In the genomic region with DNA sequence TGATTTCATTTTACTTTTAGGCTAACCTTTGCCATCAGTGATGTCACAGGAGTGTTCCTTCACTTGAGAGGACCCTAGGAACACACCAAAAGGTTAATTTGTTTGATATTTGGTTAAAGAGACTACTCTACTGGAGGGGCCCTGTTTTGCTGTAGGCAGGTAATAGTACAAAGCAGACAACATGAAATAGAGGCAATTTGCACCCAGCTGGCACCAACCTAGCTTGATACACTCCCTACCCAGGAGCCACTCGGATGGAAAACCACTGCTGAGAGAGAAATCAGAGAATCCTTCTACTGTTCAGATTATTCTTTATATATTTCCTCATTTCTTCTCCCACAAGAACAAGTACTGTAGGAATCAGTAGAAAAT, we compare ENCODE assay signal across 18 mouse cellular contexts.
DNase-seq lines count a peak whose midpoint lies in the region; ATAC-seq and TF ChIP-seq lines count a peak whose summit lies in the region.
"Had no signal": no experiment of that assay in that cellular context is flagged by ENCODE, and none has a peak within 500 bp of the region (broad histone marks: within the 10 kb centered on the region; RNA-seq: fewer than 3 reads in every experiment).

No protein-coding gene starts in this region.

- WGBS in forebrain, embryonic 11.5 days, result 48% methylated on average over 1 of the region's 1 CpGs
- WGBS in forebrain, embryonic 10.5 days, result 62% methylated on average over 1 of the region's 1 CpGs
- 35% methylated on average over 1 of the region's 1 CpGs for WGBS in forebrain, postnatal 0 days
- WGBS in midbrain, embryonic 14.5 days, result 68% methylated on average over 1 of the region's 1 CpGs
- WGBS in kidney, embryonic 16.5 days, result 72% methylated on average over 1 of the region's 1 CpGs

- H3K36me3 ChIP-seq in forebrain, embryonic 11.5 days (ENCODE audit: control insufficient read depth, insufficient read depth, low read length), result no peaks in the 10 kb centered on the region
- H3K36me3 ChIP-seq in forebrain, embryonic 10.5 days (replicated peaks), result no peaks in the 10 kb centered on the region
- no peaks in the 10 kb centered on the region for H3K36me3 ChIP-seq in CH12.LX (replicated peaks in 1 of 2; ENCODE audit: control insufficient read depth in 1 of 2, insufficient read depth in 1 of 2, low read length in 1 of 2)
- no peaks in the 10 kb centered on the region for H3K36me3 ChIP-seq in forebrain, postnatal 0 days (ENCODE audit: insufficient read depth)
- no peaks in the 10 kb centered on the region for H3K36me3 ChIP-seq in midbrain, embryonic 14.5 days (ENCODE audit: control insufficient read depth, insufficient read depth, low read length)
- H3K36me3 ChIP-seq in kidney, embryonic 16.5 days (ENCODE audit: insufficient read depth, low read length), result no peaks in the 10 kb centered on the region
- H3K36me3 ChIP-seq: limb, embryonic 10.5 days; liver, embryonic 13.5 days; lung, embryonic 15.5 days had no signal

- in situ Hi-C loops in CH12.LX (cut with MboI; ENCODE audit: low pct_ligation_motif_present, low pct_unique_long_range_greater_than_20kb, low sequenced_read_pairs), result no loop called here

- no peak for TF ChIP-seq EP300 in CH12.LX (IDR thresholded peaks at IDR 0.05; ENCODE audit: low read length)

- H3K9ac ChIP-seq in forebrain, embryonic 11.5 days (ENCODE audit: low read length), result no peak overlapping the region
- H3K9ac ChIP-seq in CH12.LX (ENCODE audit: insufficient read depth, low read depth), result no peak overlapping the region
- no peak overlapping the region for H3K9ac ChIP-seq in forebrain, postnatal 0 days
- H3K9ac ChIP-seq in midbrain, embryonic 14.5 days (replicated peaks; ENCODE audit: low read length), result no peak overlapping the region
- no peak overlapping the region for H3K9ac ChIP-seq in kidney, embryonic 16.5 days (replicated peaks; ENCODE audit: low read length)
- H3K9ac ChIP-seq: liver, embryonic 13.5 days; lung, embryonic 15.5 days had no signal

- no peak for TF ChIP-seq RAD21 in CH12.LX (IDR thresholded peaks at IDR 0.05; ENCODE audit: low read depth, low read length)

- H3K9me3 ChIP-seq in forebrain, embryonic 11.5 days (ENCODE audit: control insufficient read depth, low read length), result no peaks in the 10 kb centered on the region
- no peaks in the 10 kb centered on the region for H3K9me3 ChIP-seq in forebrain, embryonic 10.5 days
- no peaks in the 10 kb centered on the region for H3K9me3 ChIP-seq in CH12.LX (replicated peaks; ENCODE audit: low read length)
- no peaks in the 10 kb centered on the region for H3K9me3 ChIP-seq in forebrain, postnatal 0 days (ENCODE audit: low read length)
- no peaks in the 10 kb centered on the region for H3K9me3 ChIP-seq in midbrain, embryonic 14.5 days (ENCODE audit: control insufficient read depth, low read length)
- no peaks in the 10 kb centered on the region for H3K9me3 ChIP-seq in kidney, embryonic 16.5 days (ENCODE audit: low read length)
- H3K9me3 ChIP-seq: limb, embryonic 10.5 days; liver, embryonic 13.5 days; lung, embryonic 15.5 days had no signal

- H3K27me3 ChIP-seq in forebrain, embryonic 11.5 days (ENCODE audit: control insufficient read depth, insufficient read depth, low read length), result no peaks in the 10 kb centered on the region
- H3K27me3 ChIP-seq in forebrain, embryonic 10.5 days (ENCODE audit: poor library complexity, severe bottlenecking), result no peaks in the 10 kb centered on the region
- H3K27me3 ChIP-seq in CH12.LX (replicated peaks), result no peaks in the 10 kb centered on the region
- H3K27me3 ChIP-seq in forebrain, postnatal 0 days (ENCODE audit: insufficient read depth, low read length), result no peaks in the 10 kb centered on the region
- no peaks in the 10 kb centered on the region for H3K27me3 ChIP-seq in midbrain, embryonic 14.5 days (ENCODE audit: control insufficient read depth, insufficient read depth, low read length)
- no peaks in the 10 kb centered on the region for H3K27me3 ChIP-seq in kidney, embryonic 16.5 days (ENCODE audit: insufficient read depth, low read length)
- H3K27me3 ChIP-seq: liver, embryonic 13.5 days; lung, embryonic 15.5 days had no signal

- H3K79me2 ChIP-seq in CH12.LX (replicated peaks; ENCODE audit: control insufficient read depth, extremely low read depth, insufficient read depth, poor library complexity, severe bottlenecking), result no peaks in the 10 kb centered on the region

- H3K4me3 ChIP-seq in forebrain, embryonic 11.5 days (ENCODE audit: low read depth, low read length), result no peak overlapping the region
- no peak overlapping the region for H3K4me3 ChIP-seq in forebrain, embryonic 10.5 days
- no peak overlapping the region for H3K4me3 ChIP-seq in CH12.LX (replicated peaks in 1 of 3; ENCODE audit: low read depth in 2 of 3, low read length in 2 of 3, poor library complexity in 1 of 3)
- no peak overlapping the region for H3K4me3 ChIP-seq in forebrain, postnatal 0 days (ENCODE audit: low read depth, low read length)
- no peak overlapping the region for H3K4me3 ChIP-seq in midbrain, embryonic 14.5 days (replicated peaks; ENCODE audit: low read depth, low read length)
- H3K4me3 ChIP-seq in kidney, embryonic 16.5 days (ENCODE audit: low read length), result no peak overlapping the region
- H3K4me3 ChIP-seq: erythroblast, embryonic 14.5 days; left cerebral cortex, adult 2 months; limb, embryonic 10.5 days; liver, embryonic 13.5 days; lung, embryonic 15.5 days had no signal

- DNase-seq in forebrain, embryonic 11.5 days (ENCODE audit: low spot score), result no peak
- no peak for DNase-seq in forebrain, embryonic 10.5 days (ENCODE audit: extremely low spot score, low spot score)
- DNase-seq in CH12.LX (ENCODE audit: extremely low read depth) (no peak), liver (no peak)
- no peak for DNase-seq in forebrain, postnatal 0 days
- no peak for DNase-seq in midbrain, embryonic 14.5 days
- DNase-seq in left cerebral cortex, adult 11 months (ENCODE audit: low spot score), result no peak
- DNase-seq: heart, postnatal 14 days; kidney, postnatal 10 days; liver, embryonic 13.5 days; thymus, postnatal 4 days had no signal

- ATAC-seq in forebrain, embryonic 11.5 days (replicated peaks; ENCODE audit: low FRiP score), result peak; percentile 50; the same call in 1 of the 2 replicates
- peak; percentile 14; the same call in 1 of the 2 replicates for ATAC-seq in forebrain, postnatal 0 days
- ATAC-seq in midbrain, embryonic 14.5 days (ENCODE audit: low FRiP score, low TSS enrichment), result 0 out of 2 replicates have a peak, but pooled peaks have one; percentile 21
- ATAC-seq in kidney, embryonic 16.5 days (ENCODE audit: low FRiP score, low TSS enrichment), result no peak
- ATAC-seq: intestine, postnatal 0 days had no signal

- H3K4me2 ChIP-seq in forebrain, embryonic 11.5 days (ENCODE audit: low read depth, low read length, severe bottlenecking), result no peak overlapping the region
- H3K4me2 ChIP-seq in CH12.LX (ENCODE audit: insufficient read depth, low read depth, poor library complexity, severe bottlenecking), result peak overlapping the region; percentile 47; the same call in 1 of the 2 replicates
- H3K4me2 ChIP-seq in forebrain, postnatal 0 days (ENCODE audit: low read depth), result no peak overlapping the region
- H3K4me2 ChIP-seq in midbrain, embryonic 14.5 days (ENCODE audit: low read length), result no peak overlapping the region
- H3K4me2 ChIP-seq in kidney, embryonic 16.5 days (replicated peaks; ENCODE audit: low read depth, low read length), result no peak overlapping the region
- H3K4me2 ChIP-seq: heart, embryonic 11.5 days; liver, embryonic 13.5 days; lung, embryonic 15.5 days had no signal

- dilution Hi-C loops in CH12.LX (cut with MboI; ENCODE audit: extremely low pct_ligation_motif_present, extremely low pct_unique_long_range_greater_than_20kb, low sequenced_read_pairs), result no loop called here

- TF ChIP-seq POLR2A in CH12.LX (IDR thresholded peaks at IDR 0.05; ENCODE audit: low read depth, low read length), result no peak

- no peak for TF ChIP-seq CTCF in CH12.LX (conservative IDR thresholded peaks at IDR 0.05 in 1 of 2, IDR thresholded peaks at IDR 0.05 in 1 of 2; ENCODE audit: low read depth in 2 of 2, low read length in 2 of 2)
- TF ChIP-seq CTCF in forebrain, postnatal 0 days (IDR thresholded peaks at IDR 0.05; ENCODE audit: low read depth), result no peak

- H3K27ac ChIP-seq in forebrain, embryonic 11.5 days (ENCODE audit: low read depth, low read length), result no peak overlapping the region
- no peak overlapping the region for H3K27ac ChIP-seq in forebrain, embryonic 10.5 days
- peak overlapping the region; percentile 53; the same call in 1 of the 2 replicates for H3K27ac ChIP-seq in CH12.LX (ENCODE audit: insufficient read depth, low read depth)
- H3K27ac ChIP-seq in forebrain, postnatal 0 days (ENCODE audit: low read depth, low read length), result no peak overlapping the region
- no peak overlapping the region for H3K27ac ChIP-seq in midbrain, embryonic 14.5 days (replicated peaks; ENCODE audit: low read depth, low read length)
- no peak overlapping the region for H3K27ac ChIP-seq in kidney, embryonic 16.5 days (ENCODE audit: low read length)
- H3K27ac ChIP-seq: left cerebral cortex, adult 2 months; limb, embryonic 10.5 days; liver, embryonic 13.5 days; lung, embryonic 15.5 days had no signal

- no peaks in the 10 kb centered on the region; the same call in 1 of the 2 replicates for H3K4me1 ChIP-seq in forebrain, embryonic 11.5 days (replicated peaks; ENCODE audit: control insufficient read depth, insufficient read depth, low read length)
- peaks cover 17% of the 10 kb centered on the region for H3K4me1 ChIP-seq in forebrain, embryonic 10.5 days
- H3K4me1 ChIP-seq in CH12.LX (ENCODE audit: control insufficient read depth in 1 of 2, insufficient read depth in 2 of 2), result peaks cover 18 to 25% of the 10 kb centered on the region in 2 experiments; a peak in 3 of 4 replicates
- H3K4me1 ChIP-seq in forebrain, postnatal 0 days (ENCODE audit: insufficient read depth), result 0 out of 2 replicates have a peak, but pooled peaks cover 7% of the 10 kb centered on the region
- no peaks in the 10 kb centered on the region; the same call in 1 of the 2 replicates for H3K4me1 ChIP-seq in midbrain, embryonic 14.5 days (ENCODE audit: control insufficient read depth, insufficient read depth, low read length)
- H3K4me1 ChIP-seq in kidney, embryonic 16.5 days (ENCODE audit: insufficient read depth, low read length), result no peaks in the 10 kb centered on the region
- H3K4me1 ChIP-seq: liver, embryonic 13.5 days; lung, embryonic 15.5 days had no signal

TF ChIP-seq in CH12.LX, 34 proteins besides CTCF, POLR2A, EP300 and RAD21:
- no peak for TF ChIP-seq ZNF384 (IDR thresholded peaks at IDR 0.05; ENCODE audit: low read depth, low read length)
- TF ChIP-seq SIN3A (IDR thresholded peaks at IDR 0.05; ENCODE audit: low read length), result no peak
- no peak for TF ChIP-seq RCOR1 (conservative IDR thresholded peaks at IDR 0.05; ENCODE audit: low read depth, low read length)
- no peak for TF ChIP-seq NRF1 (IDR thresholded peaks at IDR 0.05; ENCODE audit: low read depth, low read length)
- TF ChIP-seq MEF2A (IDR thresholded peaks at IDR 0.05; ENCODE audit: borderline replicate concordance, low read depth, low read length), result no peak
- no peak; the same call in 1 of the 2 replicates for TF ChIP-seq JUND (conservative IDR thresholded peaks at IDR 0.05; ENCODE audit: low read depth, low read length)
